Mouse (Mus musculus) adrenal gland (tissue): ENCODE data around the gene Madcam1.

ENCODE experiments used
- intact Hi-C: fragments of 180-260 bp; cut with DNase I; formaldehyde crosslinking; loops from one replicate; pipeline ENCODE4 v1.15.1; 2025

Madcam1 gene

GRCm38 (mm10) chr10:79666493-79666892 is 2.1 kb downstream of the Madcam1 start:
- intact Hi-C loops, result loop anchor here (5.0 kb wide), 1 partner anchor 69 kb away; no protein-coding TSS in a partner anchor

DNA sequence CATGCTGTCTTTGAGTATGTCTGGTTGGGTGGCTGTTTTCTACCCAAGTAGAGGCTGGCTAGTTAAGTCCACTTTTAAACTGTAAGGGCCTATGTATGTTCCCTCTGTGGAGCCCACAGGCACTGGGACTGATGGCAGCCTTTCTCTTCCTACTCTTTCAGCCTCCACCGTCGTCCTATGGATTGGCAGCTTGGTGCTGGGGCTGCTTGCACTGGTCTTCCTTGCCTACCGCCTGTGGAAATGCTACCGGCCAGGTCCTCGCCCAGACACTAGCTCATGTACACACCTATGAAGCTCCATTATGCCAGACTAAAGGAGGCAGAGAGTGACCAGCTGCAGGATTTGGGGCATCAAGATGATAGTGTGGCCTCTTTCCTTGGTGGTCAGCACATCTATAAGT is 3.7 kb downstream of the Madcam1 start:
- intact Hi-C loops, result loop anchor here (5.0 kb wide), 1 partner anchor 71 kb away; no protein-coding TSS in a partner anchor

DNA sequence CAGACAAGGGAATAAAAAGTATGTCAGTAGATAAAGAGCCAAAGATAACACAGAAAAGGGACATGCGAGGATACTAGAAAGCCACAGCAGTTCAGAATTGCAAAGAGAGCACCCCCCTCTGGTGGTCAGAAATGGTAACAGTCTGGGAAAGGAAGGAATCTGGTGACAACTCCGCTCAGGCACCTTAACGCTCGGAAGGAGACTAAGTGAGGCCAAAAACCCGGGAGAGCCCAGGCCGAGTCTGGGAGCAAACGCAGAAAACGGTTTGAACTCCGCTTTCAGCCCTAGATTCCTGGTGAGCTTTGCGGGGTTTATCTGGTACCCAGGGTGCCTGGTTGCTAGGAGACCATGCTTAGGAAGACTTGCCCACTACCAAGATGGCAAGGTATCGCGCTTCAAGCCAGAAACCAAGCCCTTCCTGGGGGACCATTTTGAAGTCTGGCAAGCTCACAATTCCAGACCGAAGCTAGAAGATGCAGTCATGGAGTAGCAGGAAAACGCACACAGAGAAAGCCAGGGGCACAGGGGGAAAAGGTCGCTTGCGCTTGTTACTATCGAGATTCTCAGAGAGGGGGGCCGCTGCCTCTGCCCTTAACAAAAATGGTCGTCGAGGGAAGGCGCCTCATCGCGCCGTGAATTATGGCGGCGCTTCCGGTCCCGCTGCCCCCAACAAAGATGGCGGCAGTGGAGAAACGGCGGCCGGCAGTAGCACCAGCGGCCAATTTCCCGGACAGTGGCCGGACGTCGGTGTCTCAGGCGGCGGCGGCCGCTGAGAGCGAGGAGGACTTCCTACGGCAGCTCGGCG is 4.6 kb downstream of the Madcam1 start, which contains the start of gene Tpgs1:
Gene Tpgs1 (plus strand): TSS at position 599 of the 805 bp plus-strand sequence.
- intact Hi-C loops, result loop anchor here (5.0 kb wide), 1 partner anchor 72 kb away; no protein-coding TSS in a partner anchor

- intact Hi-C loops, result loop anchor here (5.0 kb wide), 1 partner anchor 72 kb away; no protein-coding TSS in a partner anchor
Measured at GRCm38 (mm10) chr10:79669576-79670057, 5.3 kb downstream of the Madcam1 start.

GRCm38 (mm10) chr10:79670071-79670888 is 5.9 kb downstream of the Madcam1 start:
- intact Hi-C loops, result no loop called here

- intact Hi-C loops, result no loop called here
Measured at GRCm38 (mm10) chr10:79671396-79672087, 7.2 kb downstream of the Madcam1 start.

GRCm38 (mm10) chr10:79672088-79672455 is 7.7 kb downstream of the Madcam1 start:
- intact Hi-C loops, result no loop called here

- intact Hi-C loops, result no loop called here
Measured at GRCm38 (mm10) chr10:79673054-79673453, 8.7 kb downstream of the Madcam1 start.

DNA sequence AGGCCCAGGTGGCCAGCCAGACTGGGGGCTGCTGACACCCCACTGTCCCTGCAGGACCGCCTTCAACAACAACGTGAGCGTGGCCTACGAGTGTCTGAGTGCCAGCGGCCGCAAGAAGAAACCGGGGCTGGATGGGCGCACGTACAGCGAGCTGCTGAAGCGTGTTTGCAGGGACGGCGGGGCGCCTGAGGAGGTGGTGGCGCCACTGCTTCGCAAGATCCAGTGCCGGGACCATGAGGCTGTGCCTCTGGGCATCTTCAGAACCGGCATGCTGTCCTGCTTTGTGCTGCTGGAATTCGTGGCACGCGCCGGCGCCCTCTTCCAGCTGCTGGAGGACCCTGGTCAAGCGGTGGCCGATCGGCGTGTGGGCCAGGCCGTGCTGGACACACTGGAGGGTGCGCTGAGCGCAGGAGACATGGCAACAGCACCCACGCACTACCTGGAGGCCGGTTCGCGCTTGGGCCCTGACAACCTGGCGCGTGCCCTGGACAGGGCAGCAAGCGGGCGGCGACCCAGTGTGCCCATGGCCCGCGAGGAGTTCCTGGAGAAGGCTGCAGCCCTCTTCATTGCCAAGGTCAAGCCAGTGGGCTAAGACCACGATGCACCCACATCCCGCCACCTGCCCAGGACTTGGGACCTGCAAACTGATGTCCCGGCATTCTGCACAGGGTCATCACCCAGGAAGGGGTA is 11.1 kb downstream of the Madcam1 start:
- intact Hi-C loops, result no loop called here

DNA sequence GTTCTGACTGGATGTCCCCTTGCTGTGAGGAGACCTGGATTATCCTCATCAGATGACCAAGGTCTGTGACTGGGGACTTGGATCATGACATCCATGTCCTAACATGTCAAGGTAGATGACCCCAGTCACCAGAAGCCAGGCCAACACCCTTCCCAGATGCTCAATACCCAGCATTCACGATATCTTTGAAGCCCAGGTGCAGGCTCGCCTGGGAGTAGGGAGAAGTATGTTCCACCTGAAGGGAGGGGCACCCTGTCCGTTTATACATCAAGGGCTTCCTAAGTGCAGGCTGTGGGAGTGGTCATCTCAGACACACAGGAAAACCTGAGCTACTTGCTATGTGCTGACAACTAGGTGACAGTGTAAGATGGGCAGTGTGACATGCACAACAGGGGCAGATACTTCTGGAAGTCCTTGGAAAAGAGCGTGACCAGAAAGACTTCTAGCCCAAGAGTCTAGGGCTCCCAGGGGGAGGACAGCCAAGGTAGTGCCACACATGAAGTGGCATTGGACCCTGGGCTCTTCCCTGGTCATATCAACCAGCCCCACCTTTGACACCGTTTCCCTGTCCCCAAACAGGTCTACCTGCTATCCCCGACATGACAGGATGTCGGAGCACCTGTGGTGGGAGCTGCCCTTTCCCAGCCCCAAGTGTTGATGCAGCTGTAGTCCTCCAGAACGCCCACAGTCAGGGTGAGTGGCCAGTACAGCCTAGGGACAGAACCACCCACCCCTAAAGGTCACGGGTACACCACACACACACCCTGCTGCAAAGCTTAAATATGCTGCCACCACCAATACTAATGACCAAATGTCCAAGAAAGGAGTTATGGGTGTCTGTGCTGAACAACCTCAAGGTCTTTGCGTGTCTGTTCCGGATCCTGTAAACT is 16.5 kb downstream of the Madcam1 start:
- intact Hi-C loops, result no loop called here

DNA sequence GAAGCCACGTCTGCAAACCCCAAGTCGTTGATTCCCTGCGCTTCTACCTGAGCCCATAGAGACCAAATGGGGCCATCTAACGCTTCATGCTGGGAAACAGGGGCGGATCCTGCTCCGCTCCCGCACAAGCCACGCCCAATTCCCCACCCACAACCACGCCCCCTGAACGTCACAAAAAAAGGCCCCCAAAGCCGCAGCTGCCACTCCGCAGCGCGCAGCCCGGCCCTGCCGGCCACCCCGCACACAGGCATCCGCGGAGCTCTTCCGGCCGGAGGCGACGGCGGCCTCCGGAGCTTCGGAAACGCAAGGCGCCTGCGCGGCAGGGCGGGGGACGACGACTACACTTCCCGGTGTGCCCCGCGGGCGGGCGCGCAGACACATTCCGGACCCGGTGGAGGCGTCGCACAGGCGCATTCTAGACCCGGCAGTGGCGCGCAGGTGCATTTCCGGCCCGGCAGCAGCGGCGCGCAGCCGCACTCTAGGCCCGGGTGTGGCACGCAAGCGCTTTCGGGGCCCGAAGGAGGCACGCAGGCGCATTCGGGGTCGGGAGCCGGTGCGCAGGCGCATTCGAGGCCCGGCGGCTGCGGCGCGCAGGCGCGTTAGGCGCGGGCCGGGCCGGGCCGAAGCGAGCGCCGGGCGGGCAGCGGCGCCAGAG is 17.4 kb downstream of the Madcam1 start, which contains the start of gene Cdc34:
Gene Cdc34 (plus strand): TSS at position 605 of the 655 bp plus-strand sequence.
- intact Hi-C loops, result no loop called here

DNA sequence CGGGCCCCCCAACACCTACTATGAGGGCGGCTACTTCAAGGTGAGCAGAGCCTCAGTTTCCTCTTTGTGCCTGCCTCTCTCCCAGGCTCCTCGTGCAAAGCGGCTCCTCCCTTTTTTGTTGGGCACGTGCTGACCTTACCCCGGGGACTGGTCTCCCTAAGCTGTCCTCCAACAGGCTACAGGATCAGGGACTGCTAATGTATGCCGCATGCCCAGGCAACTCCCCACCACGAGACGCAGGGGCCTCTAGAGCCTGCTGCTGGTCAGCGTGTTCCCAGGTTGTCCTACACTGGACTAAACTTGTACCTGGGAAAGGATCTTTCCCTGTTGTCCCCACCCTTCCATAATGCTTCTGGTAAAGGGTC is 18.2 kb downstream of the Madcam1 start:
- intact Hi-C loops, result no loop called here

GRCm38 (mm10) chr10:79682916-79683582 is 18.7 kb downstream of the Madcam1 start:
- intact Hi-C loops, result no loop called here

- intact Hi-C loops, result no loop called here
Measured at GRCm38 (mm10) chr10:79683726-79684640, 19.6 kb downstream of the Madcam1 start.

DNA sequence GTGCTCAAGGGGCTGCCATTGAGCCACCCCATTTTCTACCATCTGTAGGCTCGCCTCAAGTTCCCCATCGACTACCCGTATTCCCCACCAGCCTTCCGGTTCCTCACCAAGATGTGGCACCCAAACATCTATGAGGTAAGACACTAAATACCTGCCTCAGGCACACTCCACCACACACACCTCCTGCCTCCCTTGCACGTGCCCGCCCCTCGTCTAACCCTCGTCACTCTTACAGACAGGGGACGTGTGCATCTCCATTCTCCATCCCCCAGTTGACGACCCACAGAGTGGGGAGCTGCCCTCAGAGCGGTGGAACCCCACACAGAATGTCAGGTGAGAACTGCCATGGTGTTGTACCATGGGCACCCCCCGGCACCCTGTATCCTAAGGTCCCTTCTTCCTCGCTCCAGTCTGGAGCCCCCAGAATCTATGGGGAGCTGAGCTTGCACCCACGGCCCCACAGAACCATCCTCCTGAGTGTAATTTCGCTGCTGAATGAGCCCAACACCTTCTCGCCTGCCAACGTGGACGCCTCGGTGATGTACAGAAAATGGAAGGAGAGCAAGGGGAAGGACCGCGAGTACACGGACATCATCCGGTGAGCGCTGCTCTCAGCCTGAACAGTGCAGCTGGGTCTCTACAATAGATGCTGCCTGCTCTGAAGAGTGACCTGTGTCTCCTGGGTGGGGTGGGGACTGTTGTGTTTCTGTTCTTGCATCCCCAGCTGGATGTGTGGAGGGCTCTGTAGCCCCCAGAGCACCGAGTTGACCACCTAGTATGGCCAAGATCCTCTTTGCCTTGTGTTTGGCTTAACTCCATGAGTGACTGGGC is 20.6 kb downstream of the Madcam1 start:
- intact Hi-C loops, result no loop called here

DNA sequence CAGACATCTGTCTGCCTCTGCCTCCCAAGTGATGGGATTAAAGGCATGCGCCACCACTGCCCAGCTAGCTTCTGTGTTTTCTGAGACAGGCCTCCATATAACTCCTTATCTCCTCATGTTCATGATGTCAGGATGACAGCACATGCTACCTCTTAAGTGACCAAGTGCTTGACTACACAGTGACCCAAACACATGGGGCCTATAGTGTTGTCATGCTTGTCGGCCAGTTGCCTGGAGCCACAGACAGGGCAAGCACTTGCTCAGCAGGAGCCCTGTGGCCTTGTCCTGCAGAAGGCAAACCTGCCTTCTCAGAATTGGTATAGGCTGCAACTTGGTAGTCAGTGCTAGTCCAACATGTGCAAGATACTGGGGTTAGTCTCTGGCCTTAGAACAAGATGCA is 21.9 kb downstream of the Madcam1 start:
- intact Hi-C loops, result no loop called here

DNA sequence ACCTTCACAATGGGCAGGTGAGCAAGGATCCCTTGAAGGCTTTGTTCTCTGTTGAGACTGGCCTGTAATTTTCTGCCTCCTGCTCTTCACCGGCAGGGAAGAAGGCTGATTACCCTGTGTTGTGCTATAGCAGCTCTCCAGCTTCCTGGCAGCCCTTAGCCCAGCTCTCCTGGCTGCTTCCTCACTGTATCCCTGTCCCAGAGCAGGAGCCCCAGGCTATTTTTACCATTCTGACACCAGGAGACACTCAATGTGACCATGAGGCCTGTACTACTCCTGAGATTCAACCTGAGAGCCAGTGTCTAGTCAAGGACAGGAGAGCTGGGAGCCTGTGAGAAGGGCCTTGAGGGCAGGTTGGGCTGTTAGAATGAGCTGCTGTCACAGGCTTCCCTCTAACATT is 22.3 kb downstream of the Madcam1 start:
- intact Hi-C loops, result no loop called here
